Mouse (Mus musculus): ENCODE measurements around the gene Ush2a. TPM values are rescaled to one million over a fixed set of nuclear protein-coding genes. Genes with fewer than 3 reads are reported as not detected.

Gene Ush2a
- polyA plus RNA-seq, 1 experiment = not detected

DNA sequence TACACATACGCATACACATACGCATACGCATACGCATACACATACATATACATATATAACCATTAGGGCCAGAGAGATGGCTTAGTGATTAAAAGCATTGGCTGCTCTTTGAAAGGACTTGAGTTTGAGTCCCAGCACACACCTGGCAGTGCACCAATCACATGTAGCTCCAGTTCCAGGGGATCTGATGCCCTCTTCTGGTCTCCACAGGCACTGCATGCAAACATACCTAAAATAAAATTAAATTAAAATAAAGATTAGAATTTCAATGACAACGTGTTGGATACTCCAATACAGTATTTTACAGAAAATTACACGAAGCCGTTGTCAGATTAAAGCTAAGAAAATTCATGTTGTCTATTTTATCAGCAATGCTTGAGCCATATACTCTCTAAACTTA is 336.2 kb downstream of the Ush2a start:
- WGBS = 90% methylated on average over 7 of the region's 7 CpGs
- no peak overlapping the region for H3K27ac ChIP-seq (ENCODE audit: insufficient read depth, low read depth, low read length)
- TF ChIP-seq CTCF (IDR thresholded peaks at IDR 0.05; ENCODE audit: insufficient read depth, low read depth, low read length) (no peak), POLR2A (IDR thresholded peaks at IDR 0.05; ENCODE audit: insufficient read depth, low read depth, low read length) (no peak)
- no peak overlapping the region for H3K4me3 ChIP-seq (ENCODE audit: insufficient read depth, low read depth, low read length)
- no peaks in the 10 kb centered on the region for H3K4me1 ChIP-seq (ENCODE audit: control insufficient read depth, insufficient read depth, low read length)

DNA sequence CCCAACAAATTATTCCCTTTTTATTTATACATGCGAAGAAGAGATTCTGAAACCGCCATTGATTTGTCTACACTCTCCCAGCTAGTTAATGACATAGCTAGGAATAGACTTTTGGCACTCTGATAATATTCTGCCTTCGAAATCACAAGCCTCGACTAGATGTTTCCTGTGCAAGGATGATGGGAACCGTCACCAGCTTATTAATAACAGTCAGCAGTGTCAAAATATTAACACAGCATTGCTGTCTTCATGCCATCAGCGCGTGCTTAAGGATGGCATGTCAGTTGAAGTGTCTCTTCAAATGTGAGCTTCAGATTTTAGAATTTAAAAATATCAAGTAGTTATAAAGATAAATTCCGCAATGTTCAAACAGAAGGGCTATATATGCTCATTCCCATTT is 337.3 kb downstream of the Ush2a start:
- TF ChIP-seq CTCF (IDR thresholded peaks at IDR 0.05; ENCODE audit: insufficient read depth, low read depth, low read length) = no peak
- no peak for TF ChIP-seq POLR2A (IDR thresholded peaks at IDR 0.05; ENCODE audit: insufficient read depth, low read depth, low read length)
- 63% methylated on average over 8 of the region's 8 CpGs for WGBS
- Histone ChIP-seq H3K4me1 (ENCODE audit: control insufficient read depth, insufficient read depth, low read length) (no peaks in the 10 kb centered on the region), H3K4me3 (ENCODE audit: insufficient read depth, low read depth, low read length) (no peak overlapping the region), H3K27ac (ENCODE audit: insufficient read depth, low read depth, low read length) (no peak overlapping the region)

DNA sequence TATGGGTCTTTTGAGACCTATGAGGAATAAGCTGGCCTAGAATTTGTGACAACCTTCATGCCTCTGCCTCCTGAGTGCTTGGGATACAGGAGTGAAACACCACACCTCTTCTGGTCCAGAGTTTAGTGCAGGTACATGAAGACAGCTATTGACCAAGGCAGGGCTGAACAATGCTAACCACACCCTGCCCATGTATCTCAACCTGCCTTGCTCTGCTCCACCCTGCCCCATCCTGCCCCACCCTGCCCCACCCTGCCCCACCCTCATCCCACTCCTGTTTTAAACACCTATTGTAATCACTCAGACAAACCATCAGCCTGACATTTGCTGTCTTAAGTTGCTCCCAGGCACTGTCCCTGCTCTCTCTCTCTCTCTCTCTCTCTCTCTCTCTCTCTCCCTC is 344.6 kb downstream of the Ush2a start:
- TF ChIP-seq CTCF (IDR thresholded peaks at IDR 0.05; ENCODE audit: insufficient read depth, low read depth, low read length) (no peak), POLR2A (IDR thresholded peaks at IDR 0.05; ENCODE audit: insufficient read depth, low read depth, low read length) (no peak)
- H3K27ac ChIP-seq (ENCODE audit: insufficient read depth, low read depth, low read length) = no peak overlapping the region
- H3K4me1 ChIP-seq (ENCODE audit: control insufficient read depth, insufficient read depth, low read length) = no peaks in the 10 kb centered on the region
- H3K4me3 ChIP-seq (ENCODE audit: insufficient read depth, low read depth, low read length) = no peak overlapping the region

DNA sequence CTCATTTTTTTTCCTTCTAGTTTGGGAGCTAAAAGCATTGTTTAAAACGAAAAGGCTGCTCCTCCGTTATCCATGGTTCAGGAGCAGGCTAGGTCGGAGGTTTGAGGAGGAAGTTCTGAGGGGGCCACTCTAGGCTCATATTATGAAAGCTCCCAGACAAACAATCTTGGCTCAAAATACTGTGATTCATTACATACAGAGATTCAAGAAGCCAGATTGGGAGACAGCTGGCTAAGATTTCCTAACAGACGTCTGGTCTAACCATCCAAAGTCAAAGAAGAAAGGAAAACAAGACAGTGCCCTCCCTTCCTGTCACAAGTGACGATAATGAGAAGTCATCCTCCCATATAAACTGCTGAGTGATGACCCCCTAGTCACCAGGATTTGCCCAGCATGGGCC is 354.7 kb downstream of the Ush2a start:
- no peaks in the 10 kb centered on the region for H3K4me1 ChIP-seq (ENCODE audit: control insufficient read depth, insufficient read depth, low read length)
- H3K4me3 ChIP-seq (ENCODE audit: insufficient read depth, low read depth, low read length) = no peak overlapping the region
- no peak overlapping the region for H3K27ac ChIP-seq (ENCODE audit: insufficient read depth, low read depth, low read length)
- TF ChIP-seq CTCF (IDR thresholded peaks at IDR 0.05; ENCODE audit: insufficient read depth, low read depth, low read length) (no peak), POLR2A (IDR thresholded peaks at IDR 0.05; ENCODE audit: insufficient read depth, low read depth, low read length) (no peak)
- WGBS = 79% methylated on average over 5 of the region's 5 CpGs

DNA sequence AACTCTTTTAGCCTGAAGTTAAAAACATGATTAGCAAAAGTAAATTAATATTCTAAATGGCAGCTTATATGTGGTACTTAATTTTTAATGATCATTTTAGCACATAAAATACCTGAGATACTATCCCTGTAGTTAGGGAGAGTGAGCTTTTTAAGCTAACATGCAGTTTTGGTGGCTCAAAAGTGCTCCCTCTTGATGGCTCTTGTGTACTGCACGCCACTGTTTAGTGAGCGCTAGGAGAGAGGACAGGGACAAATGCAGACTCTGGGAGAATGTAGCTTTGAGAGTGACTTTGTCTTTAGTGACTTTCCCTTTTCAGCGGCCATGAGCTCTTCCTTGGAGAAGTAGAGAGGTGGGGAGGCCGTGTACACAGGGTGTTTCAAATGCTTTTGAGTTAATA is 371.9 kb downstream of the Ush2a start:
- TF ChIP-seq CTCF (IDR thresholded peaks at IDR 0.05; ENCODE audit: insufficient read depth, low read depth, low read length) (no peak), POLR2A (IDR thresholded peaks at IDR 0.05; ENCODE audit: insufficient read depth, low read depth, low read length) (no peak)
- WGBS = 49% methylated on average over 4 of the region's 4 CpGs
- Histone ChIP-seq H3K27ac (ENCODE audit: insufficient read depth, low read depth, low read length) (no peak overlapping the region), H3K4me1 (ENCODE audit: control insufficient read depth, insufficient read depth, low read length) (no peaks in the 10 kb centered on the region), H3K4me3 (ENCODE audit: insufficient read depth, low read depth, low read length) (no peak overlapping the region)

DNA sequence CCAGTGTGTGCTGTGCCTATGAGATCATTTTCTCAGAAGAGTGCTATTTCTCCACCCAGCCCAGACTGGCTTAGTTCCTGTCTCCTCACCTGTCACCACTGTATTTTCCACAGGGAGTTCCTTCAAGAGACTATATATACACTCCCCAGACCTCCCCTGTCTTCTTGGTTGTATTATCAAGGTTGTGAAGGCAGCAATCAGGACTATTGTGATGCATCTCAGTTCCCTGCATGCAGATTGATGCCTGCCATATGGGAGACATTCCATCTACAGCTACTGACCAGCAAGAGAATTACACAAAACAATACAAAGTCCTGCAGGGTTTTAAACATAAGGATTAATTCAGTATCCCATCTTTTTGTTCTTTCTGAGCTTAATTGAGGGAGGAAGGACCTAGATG is 377.8 kb downstream of the Ush2a start:
- Histone ChIP-seq H3K4me3 (ENCODE audit: insufficient read depth, low read depth, low read length) (no peak overlapping the region), H3K4me1 (ENCODE audit: control insufficient read depth, insufficient read depth, low read length) (no peaks in the 10 kb centered on the region), H3K27ac (ENCODE audit: insufficient read depth, low read depth, low read length) (no peak overlapping the region)
- TF ChIP-seq POLR2A (IDR thresholded peaks at IDR 0.05; ENCODE audit: insufficient read depth, low read depth, low read length) = no peak
- no peak for TF ChIP-seq CTCF (IDR thresholded peaks at IDR 0.05; ENCODE audit: insufficient read depth, low read depth, low read length)

DNA sequence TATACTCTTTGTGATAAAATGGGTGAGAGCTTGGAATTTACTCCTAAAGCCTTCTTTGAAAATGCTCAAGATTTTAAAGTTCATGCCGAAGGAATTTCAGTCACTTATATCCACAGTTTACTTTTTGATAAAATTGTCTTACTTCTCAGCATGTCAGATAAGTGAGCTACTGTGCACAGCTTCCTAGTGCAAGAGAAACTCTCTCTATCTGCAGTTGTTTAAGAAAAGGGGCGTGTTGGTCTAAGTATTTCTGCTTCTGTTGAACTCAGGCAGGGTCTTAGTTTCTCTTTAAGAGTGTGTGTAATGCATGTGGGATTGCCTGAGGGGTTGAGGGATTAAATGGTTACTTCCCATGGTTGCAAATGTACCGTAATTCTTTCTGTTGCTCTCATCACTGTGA is 381.3 kb downstream of the Ush2a start:
- H3K27ac ChIP-seq (ENCODE audit: insufficient read depth, low read depth, low read length) = no peak overlapping the region
- no peak overlapping the region for H3K4me3 ChIP-seq (ENCODE audit: insufficient read depth, low read depth, low read length)
- WGBS = 89% methylated on average over 3 of the region's 3 CpGs
- no peaks in the 10 kb centered on the region for H3K4me1 ChIP-seq (ENCODE audit: control insufficient read depth, insufficient read depth, low read length)
- no peak for TF ChIP-seq POLR2A (IDR thresholded peaks at IDR 0.05; ENCODE audit: insufficient read depth, low read depth, low read length)
- TF ChIP-seq CTCF (IDR thresholded peaks at IDR 0.05; ENCODE audit: insufficient read depth, low read depth, low read length) = no peak

DNA sequence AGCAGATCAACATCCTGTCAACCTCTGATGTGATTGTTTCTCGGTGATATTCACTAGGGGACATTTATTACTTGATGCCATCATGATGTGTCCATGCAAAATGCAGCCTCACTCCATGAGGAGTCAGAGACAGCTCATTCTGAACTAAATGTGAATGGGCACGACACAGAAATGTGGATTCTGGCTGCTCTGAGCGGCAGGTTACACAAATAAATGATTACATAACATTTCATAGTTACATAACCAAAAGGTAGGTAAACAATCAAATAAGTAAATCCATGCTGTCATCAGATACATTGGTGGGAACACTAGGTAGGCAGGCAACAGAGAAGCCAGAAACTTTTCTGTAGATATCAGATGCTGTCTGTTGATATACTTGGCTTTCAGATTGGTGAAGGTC is 391.2 kb downstream of the Ush2a start:
- Histone ChIP-seq H3K4me1 (ENCODE audit: control insufficient read depth, insufficient read depth, low read length) (no peaks in the 10 kb centered on the region), H3K4me3 (ENCODE audit: insufficient read depth, low read depth, low read length) (no peak overlapping the region), H3K27ac (ENCODE audit: insufficient read depth, low read depth, low read length) (no peak overlapping the region)
- WGBS = 91% methylated on average over 3 of the region's 3 CpGs
- no peak for TF ChIP-seq POLR2A (IDR thresholded peaks at IDR 0.05; ENCODE audit: insufficient read depth, low read depth, low read length)
- no peak for TF ChIP-seq CTCF (IDR thresholded peaks at IDR 0.05; ENCODE audit: insufficient read depth, low read depth, low read length)

DNA sequence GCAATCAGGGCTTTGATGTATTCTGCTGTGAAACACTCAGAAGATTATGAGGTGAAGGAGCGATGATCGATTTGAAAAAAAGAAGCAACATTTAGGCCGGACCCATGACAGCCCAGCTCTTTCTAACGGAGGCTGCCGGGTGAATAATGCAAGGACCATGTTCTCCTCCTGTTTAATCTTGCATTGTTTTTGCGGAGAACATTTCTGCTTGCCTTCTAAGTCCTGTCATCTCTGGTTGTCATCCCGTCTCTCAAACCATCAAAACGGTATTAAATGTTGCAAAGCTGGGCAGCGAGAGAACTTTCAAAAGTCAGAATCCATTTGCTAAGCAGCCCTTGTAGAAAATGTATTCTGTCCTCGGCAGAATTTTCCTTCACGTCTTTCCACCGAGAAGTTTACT is 394.3 kb downstream of the Ush2a start:
- 67% methylated on average over 12 of the region's 12 CpGs for WGBS
- TF ChIP-seq CTCF (IDR thresholded peaks at IDR 0.05; ENCODE audit: insufficient read depth, low read depth, low read length) = no peak
- no peak for TF ChIP-seq POLR2A (IDR thresholded peaks at IDR 0.05; ENCODE audit: insufficient read depth, low read depth, low read length)
- Histone ChIP-seq H3K27ac (ENCODE audit: insufficient read depth, low read depth, low read length) (no peak overlapping the region), H3K4me3 (ENCODE audit: insufficient read depth, low read depth, low read length) (no peak overlapping the region), H3K4me1 (ENCODE audit: control insufficient read depth, insufficient read depth, low read length) (no peaks in the 10 kb centered on the region)

DNA sequence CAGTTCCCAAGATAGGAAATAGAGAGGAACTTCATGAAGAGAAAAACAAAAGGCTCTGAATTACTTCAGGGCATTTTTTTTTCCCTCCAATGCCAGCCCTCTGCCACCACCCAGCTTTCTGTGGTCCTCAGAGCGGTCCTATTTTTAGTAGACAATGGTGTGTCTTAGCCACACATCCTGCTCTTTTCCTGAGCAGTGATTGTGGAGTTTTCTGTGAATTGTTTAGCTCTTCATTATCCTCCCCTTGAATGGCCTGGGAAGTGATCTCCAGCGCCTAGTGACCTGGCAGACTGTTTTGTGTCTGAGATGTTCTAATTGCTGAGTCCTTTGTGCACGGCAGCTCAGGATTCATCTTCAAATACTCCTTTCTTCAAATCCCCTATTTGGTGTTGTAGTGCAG is 397.3 kb downstream of the Ush2a start:
- Histone ChIP-seq H3K4me3 (ENCODE audit: insufficient read depth, low read depth, low read length) (no peak overlapping the region), H3K27ac (ENCODE audit: insufficient read depth, low read depth, low read length) (no peak overlapping the region), H3K4me1 (ENCODE audit: control insufficient read depth, insufficient read depth, low read length) (no peaks in the 10 kb centered on the region)
- TF ChIP-seq CTCF (IDR thresholded peaks at IDR 0.05; ENCODE audit: insufficient read depth, low read depth, low read length) (no peak), POLR2A (IDR thresholded peaks at IDR 0.05; ENCODE audit: insufficient read depth, low read depth, low read length) (no peak)
- 46% methylated on average over 3 of the region's 3 CpGs for WGBS

Measured in olfactory bulb, adult 2 months (tissue).